Mouse (Mus musculus): ENCODE measurements around the gene Ptrhd1. TPM values are rescaled to one million over a fixed set of nuclear protein-coding genes. Genes with fewer than 3 reads are reported as not detected.
"Not testable (repeated sequence)": the region's sequence is repeated elsewhere in the genome, so short reads cannot be mapped to it uniquely, and the experiment has no call there.

Ptrhd1 gene
- total RNA-seq (2021): 7.4 and 7.6 TPM in 2 replicates
- long read RNA-seq, transcript Ptrhd1-201 (2 exons, 3,840 nt): major isoform, 9 of 12 reads
- long read RNA-seq, partial matches to known transcripts: 0 of 12 reads
- long read RNA-seq, other reads (novel, unspliced or antisense): 3 of 12 reads

DNA sequence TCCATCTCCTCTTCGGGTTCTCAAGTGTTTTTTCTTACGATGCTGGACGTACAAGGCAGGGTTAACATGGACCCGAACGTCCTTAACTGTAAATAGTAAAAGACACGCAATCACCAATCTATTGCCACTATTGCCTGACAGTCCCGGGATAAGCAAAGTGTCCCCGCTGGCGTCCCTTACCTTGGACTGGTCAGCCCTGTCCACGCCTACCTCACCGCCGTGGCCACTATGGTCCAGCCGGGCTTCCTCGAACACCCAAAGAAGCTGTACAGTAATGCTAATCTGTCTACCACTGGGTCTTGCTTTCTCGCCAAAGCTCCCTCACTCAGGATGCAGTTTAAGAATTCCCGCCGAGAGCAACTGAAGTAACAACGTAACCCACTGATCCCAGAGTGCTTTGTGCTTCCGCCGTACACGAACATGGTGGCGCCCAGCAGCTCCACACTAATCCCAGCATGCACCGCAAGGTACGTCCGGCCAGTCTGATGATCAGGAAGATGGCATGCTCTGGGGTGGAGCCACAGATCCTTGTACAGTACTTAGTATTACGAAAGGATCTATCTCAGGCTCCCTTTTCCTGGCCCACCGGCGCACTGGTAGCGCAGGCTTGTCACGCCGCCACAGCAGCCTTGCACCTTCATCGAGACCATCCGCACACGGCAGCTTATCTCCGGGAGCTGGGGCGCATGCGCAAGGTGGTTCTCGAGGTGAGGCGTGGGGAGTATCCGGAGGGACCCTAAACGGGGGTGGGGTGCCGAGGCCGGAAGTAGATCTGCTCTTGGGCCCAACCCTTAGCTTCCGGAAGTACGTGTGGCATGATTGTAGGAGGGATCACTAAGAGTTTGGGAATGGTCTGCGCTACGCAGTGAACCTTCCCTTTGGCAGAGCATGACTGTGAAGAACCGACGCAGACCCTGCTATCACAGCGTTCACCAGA is at the start of gene Ptrhd1, which contains the start of gene Cenpo:
Ptrhd1 (plus strand) TSS at position 456 of the 937 bp plus-strand sequence.
Cenpo (minus strand) TSS at position 723 of the 937 bp plus-strand sequence.
- DNase-seq: peak; percentile 91

- DNase-seq: no peak
Measured at GRCm38 (mm10) chr12:4184648-4185047, 49.2 kb upstream of the Ptrhd1 start.

DNA sequence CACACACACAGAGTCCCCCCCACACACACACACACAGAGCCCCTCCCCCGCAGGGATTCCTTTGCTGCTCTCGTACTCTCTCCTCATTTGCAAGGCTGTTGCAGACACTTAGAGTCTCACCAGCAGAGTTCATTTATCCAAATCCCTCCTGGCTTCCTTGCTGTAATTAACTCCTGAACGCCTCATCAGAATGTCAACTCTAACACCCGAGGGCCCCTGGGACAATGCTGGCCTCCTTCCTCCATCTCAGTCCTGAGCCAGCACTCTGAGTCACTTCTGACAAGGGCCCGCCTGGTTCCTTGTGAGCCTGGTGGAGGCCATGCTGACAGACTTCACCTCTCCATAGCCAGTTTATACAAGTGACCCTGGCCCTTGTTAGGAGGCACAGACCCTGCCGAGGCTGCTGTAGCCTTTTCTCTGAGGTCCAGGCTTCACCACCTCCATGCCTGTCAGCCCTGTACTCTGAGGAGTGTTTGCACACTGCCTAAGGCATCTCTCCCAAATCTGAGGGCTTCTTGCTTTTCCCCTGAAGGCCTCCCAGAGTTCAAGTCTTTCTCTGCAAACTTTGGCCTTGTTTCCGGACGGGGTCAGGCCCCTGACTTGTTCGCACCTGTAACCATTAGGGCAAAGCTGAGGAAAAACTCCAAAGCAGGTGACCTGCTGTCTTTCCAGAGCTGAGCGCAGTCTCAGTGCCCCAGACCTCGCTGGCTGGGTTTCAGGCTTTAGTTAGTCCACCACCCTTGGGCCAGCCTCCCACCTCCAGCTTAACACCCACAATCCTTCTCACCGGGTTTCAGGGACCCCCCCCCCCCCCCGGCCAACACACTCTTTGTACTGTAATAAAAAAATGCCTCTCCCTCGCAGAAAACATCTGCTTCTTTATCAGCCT is 45.4 kb upstream of the Ptrhd1 start:
- peak; percentile 71 for DNase-seq

DNA sequence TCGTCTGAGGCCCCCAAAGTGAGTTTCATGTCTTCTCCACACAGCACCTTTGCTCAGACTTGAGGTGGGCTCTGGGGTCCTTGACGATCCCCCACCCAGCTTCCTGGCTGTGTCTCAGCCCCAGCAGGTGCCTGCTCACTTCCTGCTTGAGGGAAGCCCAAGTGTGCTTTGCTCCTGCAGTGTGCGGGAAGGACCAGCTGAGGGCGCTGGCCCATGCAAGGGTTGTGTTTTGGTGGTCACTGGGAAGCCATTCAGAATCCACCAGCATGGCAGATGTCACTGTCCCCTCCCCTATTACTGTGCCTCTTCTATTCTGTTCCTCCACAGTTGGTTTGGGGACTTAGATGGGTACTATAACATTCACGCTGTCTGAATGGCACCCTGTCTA is 44.8 kb upstream of the Ptrhd1 start:
- DNase-seq: no peak

- DNase-seq: no peak
Measured at GRCm38 (mm10) chr12:4192514-4192913, 41.3 kb upstream of the Ptrhd1 start.

DNA sequence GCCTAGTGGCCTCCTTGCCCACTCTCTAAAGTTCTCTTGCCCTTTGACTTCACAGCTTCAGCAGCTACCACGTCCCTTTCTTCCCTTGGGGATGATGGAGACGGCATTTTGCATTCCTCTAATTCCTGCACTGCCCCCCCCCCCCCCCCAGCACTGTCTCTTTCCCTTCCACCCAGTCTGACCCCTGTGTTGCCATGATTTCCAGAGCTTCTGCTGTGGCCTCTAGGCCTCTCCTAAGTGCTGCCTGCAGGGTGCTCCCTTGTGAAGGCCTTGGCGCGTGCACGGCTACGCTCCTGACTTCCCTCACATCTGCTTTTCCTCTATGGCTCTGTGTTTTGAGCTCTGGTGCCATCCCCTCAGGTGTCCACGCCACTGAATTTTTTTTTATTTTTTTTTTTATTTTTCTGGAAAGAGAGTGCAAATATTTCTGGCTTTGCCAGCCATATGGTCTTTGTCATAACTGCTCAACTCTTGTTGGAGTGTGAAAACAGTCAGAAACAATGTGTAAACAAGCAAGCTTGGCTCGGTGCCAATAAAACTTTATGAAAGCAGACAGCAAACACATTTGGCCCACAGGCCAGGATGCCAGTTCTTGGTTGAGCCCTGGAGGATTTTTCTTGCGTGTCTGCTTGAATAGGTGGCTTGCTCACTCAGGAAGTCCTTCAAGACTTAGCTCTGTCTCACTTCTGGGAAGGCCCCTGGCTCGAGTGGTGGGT is 40.6 kb upstream of the Ptrhd1 start:
- no peak for DNase-seq

- no peak for DNase-seq
Measured at GRCm38 (mm10) chr12:4194643-4195042, 39.2 kb upstream of the Ptrhd1 start.

- DNase-seq: no peak
Measured at GRCm38 (mm10) chr12:4198702-4199101, 35.1 kb upstream of the Ptrhd1 start.

DNA sequence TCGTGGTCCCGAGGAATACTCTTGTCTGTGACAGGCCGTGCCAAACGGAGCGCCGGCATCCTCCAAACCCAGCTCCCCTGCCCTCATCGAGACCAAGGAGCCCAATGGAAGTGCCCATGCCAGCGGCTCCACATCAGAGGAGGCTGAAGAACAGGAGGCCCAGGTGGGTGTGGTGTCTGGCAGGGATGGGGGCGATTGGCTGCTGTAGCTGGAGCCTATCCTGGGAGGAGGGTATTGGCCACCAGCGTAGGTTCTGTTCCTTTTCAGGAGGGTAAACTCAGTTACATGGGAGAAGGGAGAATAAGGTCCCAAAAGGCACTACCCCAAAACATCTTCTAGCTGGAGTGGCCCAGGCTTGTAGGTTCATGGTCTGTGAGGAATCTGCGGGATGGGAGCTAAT is 34.6 kb upstream of the Ptrhd1 start:
- DNase-seq: no peak

- DNase-seq: peak; percentile 29
Measured at GRCm38 (mm10) chr12:4201454-4202200, 32.2 kb upstream of the Ptrhd1 start.

GRCm38 (mm10) chr12:4202206-4202605 is 31.6 kb upstream of the Ptrhd1 start:
- no peak for DNase-seq

- no peak for DNase-seq
Measured at GRCm38 (mm10) chr12:4206106-4206505, 27.7 kb upstream of the Ptrhd1 start.

GRCm38 (mm10) chr12:4208405-4209133 is 25.3 kb upstream of the Ptrhd1 start:
- DNase-seq: peak; percentile 49

- no peak for DNase-seq
Measured at GRCm38 (mm10) chr12:4209196-4209595, 24.6 kb upstream of the Ptrhd1 start.

- DNase-seq: no peak
Measured at GRCm38 (mm10) chr12:4211174-4211573, 22.7 kb upstream of the Ptrhd1 start.

DNA sequence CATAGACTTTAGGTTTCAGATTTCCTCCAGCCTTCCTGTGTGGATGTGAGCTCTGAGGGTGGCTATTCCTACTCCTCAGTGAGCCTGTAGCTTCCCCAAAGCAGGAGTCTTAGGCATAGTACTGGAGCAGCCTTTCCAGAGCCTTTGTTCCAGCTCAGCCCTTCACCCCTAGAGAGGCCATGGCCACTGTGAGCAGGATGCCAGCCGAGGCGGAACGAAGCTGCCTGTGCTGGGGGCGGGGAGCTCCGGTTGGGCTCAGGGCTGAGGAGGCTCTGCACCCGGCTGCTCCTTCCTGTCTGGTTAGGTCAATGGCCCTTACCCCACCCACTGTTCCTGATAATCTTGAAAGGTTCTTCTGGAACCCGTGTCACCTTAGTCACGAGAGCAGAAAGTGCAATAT is 20.9 kb upstream of the Ptrhd1 start:
- DNase-seq: peak; percentile 69

- DNase-seq: no peak
Measured at GRCm38 (mm10) chr12:4230156-4230555, 3.7 kb upstream of the Ptrhd1 start.

GRCm38 (mm10) chr12:4232777-4233176 is 1.1 kb upstream of the Ptrhd1 start:
- DNase-seq: no peak

- DNase-seq: no peak
Measured at GRCm38 (mm10) chr12:4237481-4237880, 3.7 kb downstream of the Ptrhd1 start.

DNA sequence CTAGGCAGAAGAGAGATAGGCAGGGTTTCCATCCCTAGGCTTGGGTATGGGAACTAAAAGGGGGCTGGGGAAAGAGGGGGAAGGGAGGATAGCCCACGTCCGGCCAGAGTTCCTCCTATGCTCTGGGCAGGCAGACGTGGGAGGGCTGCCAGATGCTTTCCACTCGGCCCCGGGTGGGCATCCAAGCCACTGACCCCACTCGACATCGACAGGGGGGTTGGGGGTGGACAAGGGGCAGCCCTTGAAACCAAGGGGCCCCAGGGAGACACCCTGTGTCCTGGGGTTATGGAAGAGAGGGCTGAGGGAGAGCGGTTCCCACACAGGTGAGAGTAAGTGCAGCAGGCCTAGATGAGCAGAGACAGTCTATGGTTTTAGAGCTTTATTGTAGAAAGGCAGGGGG is 6.5 kb downstream of the Ptrhd1 start:
- DNase-seq: not testable (repeated sequence)

All from adrenal gland, postnatal 25 days (tissue).